In the genomic region with DNA sequence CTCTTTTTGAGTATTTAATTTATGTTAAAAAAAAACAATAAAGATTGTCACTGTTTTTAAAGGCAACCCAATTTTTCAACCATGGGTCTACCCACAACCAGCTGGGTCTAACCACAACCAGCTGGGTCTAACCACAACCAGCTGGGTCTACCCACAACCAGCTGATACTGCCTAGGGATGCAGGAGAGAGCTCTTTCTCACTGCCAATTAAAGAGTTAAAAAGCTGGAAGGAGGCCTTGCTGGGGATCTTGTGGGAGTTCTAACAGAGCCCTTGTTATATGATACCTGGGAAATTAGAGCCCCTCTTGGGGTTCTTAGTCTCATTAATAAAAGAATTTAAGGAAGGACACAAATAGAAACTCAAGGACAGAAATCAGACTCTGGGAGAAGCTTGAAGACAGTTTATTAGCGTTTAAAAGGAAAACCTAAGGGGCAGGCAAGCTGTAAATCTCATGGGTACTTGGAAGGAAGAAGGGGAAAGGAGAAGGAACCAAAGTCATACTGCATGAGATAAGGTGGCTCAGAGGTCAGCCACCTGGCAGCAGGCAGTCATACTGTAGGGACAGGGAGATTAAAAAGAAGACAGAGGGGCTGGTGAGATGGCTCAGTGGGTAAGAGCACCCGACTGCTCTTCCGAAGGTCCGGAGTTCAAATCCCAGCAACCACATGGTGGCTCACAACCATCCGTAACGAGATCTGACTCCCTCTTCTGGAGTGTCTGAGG, we compare ENCODE assay signal across 20 mouse cellular contexts.
DNase-seq lines count a peak whose midpoint lies in the region; ATAC-seq and TF ChIP-seq lines count a peak whose summit lies in the region.
"Had no signal": no experiment of that assay in that cellular context is flagged by ENCODE, and none has a peak within 500 bp of the region (broad histone marks: within the 10 kb centered on the region; RNA-seq: fewer than 3 reads in every experiment).

No protein-coding gene starts in this region.

- H3K36me3 ChIP-seq in embryonic facial prominence, embryonic 15.5 days: no peaks in the 10 kb centered on the region
- no peaks in the 10 kb centered on the region for H3K36me3 ChIP-seq in liver, embryonic 12.5 days
- H3K36me3 ChIP-seq: limb, embryonic 15.5 days; midbrain, embryonic 10.5 days; neural tube, embryonic 13.5 days had no signal

- DNase-seq in heart, adult 11 months: peak; percentile 17
- DNase-seq in heart, postnatal 14 days: no peak
- peak; percentile 7 for DNase-seq in Muller cell, postnatal 12 days (ENCODE audit: inconsistent ontology term)
- peak; percentile 40 for DNase-seq in mesoderm, embryonic 11.5 days (ENCODE audit: low read depth, low spot score)
- DNase-seq in lung, adult 2 months: no peak
- DNase-seq: cerebellum, postnatal 10 days; gastrocnemius, adult 2 months; heart, adult 18-20 months; kidney, adult 2 months; liver, postnatal 0 days; right cerebral cortex, postnatal 14 days; thymus, postnatal 25 days had no signal

- TF ChIP-seq POLR2A in lung, adult 2 months (IDR thresholded peaks at IDR 0.05; ENCODE audit: borderline replicate concordance, extremely low read depth, low read depth, low read length): no peak

- no peaks in the 10 kb centered on the region for H3K27me3 ChIP-seq in embryonic facial prominence, embryonic 15.5 days
- no peaks in the 10 kb centered on the region for H3K27me3 ChIP-seq in liver, embryonic 12.5 days (replicated peaks)
- H3K27me3 ChIP-seq: limb, embryonic 15.5 days; neural tube, embryonic 13.5 days had no signal

- no peak overlapping the region for H3K27ac ChIP-seq in embryonic facial prominence, embryonic 15.5 days (replicated peaks)
- no peak overlapping the region for H3K27ac ChIP-seq in liver, embryonic 12.5 days
- H3K27ac ChIP-seq: gastrocnemius, adult 2 months; hindbrain, postnatal 0 days; left cerebral cortex, adult 2 months; limb, embryonic 15.5 days; midbrain, embryonic 10.5 days; neural tube, embryonic 13.5 days had no signal

- intact Hi-C loops in heart, postnatal 14 days (cut with DNase I): no loop called here

- no peak for TF ChIP-seq CTCF in lung, adult 2 months (IDR thresholded peaks at IDR 0.05; ENCODE audit: insufficient read depth, low read length)

- no peak overlapping the region for H3K4me3 ChIP-seq in embryonic facial prominence, embryonic 15.5 days (replicated peaks)
- H3K4me3 ChIP-seq in liver, embryonic 12.5 days: no peak overlapping the region
- H3K4me3 ChIP-seq in lung, adult 2 months (replicated peaks; ENCODE audit: extremely low read depth, low read depth, low read length): no peak overlapping the region
- H3K4me3 ChIP-seq: gastrocnemius, adult 2 months; left cerebral cortex, adult 2 months; limb, embryonic 15.5 days; midbrain, embryonic 10.5 days; neural tube, embryonic 13.5 days had no signal

- no peak overlapping the region for H3K9ac ChIP-seq in embryonic facial prominence, embryonic 15.5 days
- H3K9ac ChIP-seq in liver, embryonic 12.5 days: no peak overlapping the region
- H3K9ac ChIP-seq: limb, embryonic 15.5 days; liver, postnatal 0 days; neural tube, embryonic 13.5 days had no signal

- no peaks in the 10 kb centered on the region for H3K4me1 ChIP-seq in embryonic facial prominence, embryonic 15.5 days
- H3K4me1 ChIP-seq in liver, embryonic 12.5 days: no peaks in the 10 kb centered on the region
- H3K4me1 ChIP-seq in lung, adult 2 months (ENCODE audit: control insufficient read depth, insufficient read depth, low read length): no peaks in the 10 kb centered on the region
- H3K4me1 ChIP-seq: limb, embryonic 15.5 days; midbrain, embryonic 10.5 days; neural tube, embryonic 13.5 days had no signal

- H3K9me3 ChIP-seq in embryonic facial prominence, embryonic 15.5 days (replicated peaks): no peaks in the 10 kb centered on the region
- H3K9me3 ChIP-seq in liver, embryonic 12.5 days (replicated peaks): no peaks in the 10 kb centered on the region
- H3K9me3 ChIP-seq: limb, embryonic 15.5 days; midbrain, embryonic 10.5 days; neural tube, embryonic 13.5 days had no signal

- H3K4me2 ChIP-seq in embryonic facial prominence, embryonic 15.5 days (replicated peaks): no peak overlapping the region
- no peak overlapping the region for H3K4me2 ChIP-seq in liver, embryonic 12.5 days
- H3K4me2 ChIP-seq: limb, embryonic 15.5 days; neural tube, embryonic 13.5 days had no signal

- peak; percentile 72; the same call in 1 of the 2 replicates for ATAC-seq in embryonic facial prominence, embryonic 15.5 days (ENCODE audit: insufficient number of reproducible peaks, low FRiP score, low TSS enrichment, low read depth)
- ATAC-seq in liver, embryonic 12.5 days: no peak
- ATAC-seq: forebrain, embryonic 14.5 days; hindbrain, postnatal 0 days; liver, postnatal 0 days had no signal

- WGBS in embryonic facial prominence, embryonic 15.5 days: 41% methylated on average over 6 of the region's 6 CpGs
- 70% methylated on average over 6 of the region's 6 CpGs for WGBS in liver, embryonic 12.5 days (ENCODE audit: insufficient replicate concordance)
- 67% methylated on average over 6 of the region's 6 CpGs for WGBS in lung, adult 2 months

Comparison
In these comparisons a context has a peak if more than half of its experiments do, and no peak if none do; other contexts are left out.
1. DNase-seq: peak in heart, adult 11 months (single experiment), Muller cell, postnatal 12 days (single experiment) and mesoderm, embryonic 11.5 days (single experiment); none in heart, postnatal 14 days (0 of 2) and lung, adult 2 months (single experiment).